10 mouse cellular contexts compared by ENCODE assay signal in genomic region chr5:92499378-92499777, GRCm38 (mm10). TPM values are rescaled to one million over a fixed set of nuclear protein-coding genes. Genes with fewer than 3 reads are reported as not detected.
A peak's percentile ranks its signal among the peaks of the same experiment; 100 is the strongest.
DNase-seq lines count a peak whose midpoint lies in the region; ATAC-seq lines count a peak whose summit lies in the region.
"Had no signal": no experiment of that assay in that cellular context is flagged by ENCODE, and none has a peak within 500 bp of the region (broad histone marks: within the 10 kb centered on the region; RNA-seq: fewer than 3 reads in every experiment).

No protein-coding gene starts in this region.

- H3K4me1 ChIP-seq in heart, embryonic 13.5 days: peaks cover 65% of the 10 kb centered on the region

- H3K27ac ChIP-seq in heart, embryonic 13.5 days (replicated peaks): peak overlapping the region; percentile 63; the same call in 1 of the 2 replicates

- H3K36me3 ChIP-seq in heart, embryonic 13.5 days: 0 out of 2 replicates have a peak, but pooled peaks cover 2% of the 10 kb centered on the region

- ATAC-seq in heart, embryonic 13.5 days (ENCODE audit: extremely low read depth, insufficient number of reproducible peaks, low FRiP score, low TSS enrichment): no peak

- no peaks in the 10 kb centered on the region for H3K27me3 ChIP-seq in heart, embryonic 13.5 days (replicated peaks)

- no peak for DNase-seq in heart, postnatal 36 days
- peak; percentile 17 to 23 for DNase-seq in B cell, adult 2 months
- peak; percentile 24 for DNase-seq in MN1 (ENCODE audit: low spot score)
- DNase-seq in lung, postnatal 36 days: peak; percentile 43
- no peak for DNase-seq in ovary, postnatal 10 days (ENCODE audit: low spot score)
- DNase-seq in urinary bladder, postnatal 14 days (ENCODE audit: low spot score): no peak
- no peak for DNase-seq in frontal cortex, postnatal 36 days (ENCODE audit: low spot score in 2 of 2)
- DNase-seq: right cerebral cortex, postnatal 14 days had no signal

- 51% methylated on average over 3 of the region's 3 CpGs for WGBS in heart, embryonic 13.5 days

- H3K9me3 ChIP-seq in heart, embryonic 13.5 days: no peaks in the 10 kb centered on the region

- intact Hi-C loops in heart, postnatal 36 days (cut with DNase I): no loop called here

- H3K4me3 ChIP-seq in heart, embryonic 13.5 days: no peak overlapping the region

- H3K4me2 ChIP-seq in heart, embryonic 13.5 days: no peak overlapping the region

- H3K9ac ChIP-seq in heart, embryonic 13.5 days: no peak overlapping the region

RNA-seq across cellular contexts. Expression of gene Scarb2, which starts 7.3 kb away (rescaled TPM):
- 14.4 and 15.6 TPM in 2 replicates for polyA plus RNA-seq in heart, embryonic 13.5 days (2015; fragmentation: Nextera tagmentation; extraction: Ambion mirVana)
- 10 to 100 TPM; 80.3 to 91.1 TPM for total RNA-seq in heart, postnatal 36 days (2021)

RNA-seq across cellular contexts. Expression of gene Fam47e, which starts 55.5 kb away (rescaled TPM):
- polyA plus RNA-seq in heart, embryonic 13.5 days (2015; fragmentation: Nextera tagmentation; extraction: Ambion mirVana): not detected in 2 replicates
- total RNA-seq in heart, postnatal 36 days (2021): not detected
- polyA plus RNA-seq: limb, embryonic 11.5 days had no signal

Comparison
In these comparisons a context has a peak if more than half of its experiments do, and no peak if none do; other contexts are left out.
1. DNase-seq: peak in B cell, adult 2 months (2 of 2), MN1 (single experiment) and lung, postnatal 36 days (single experiment); none in heart, postnatal 36 days (0 of 2), ovary, postnatal 10 days (single experiment), urinary bladder, postnatal 14 days (single experiment) and frontal cortex, postnatal 36 days (0 of 2).